Mouse (Mus musculus): Measurements from ENCODE around the gene Atf7ip. TPM values are rescaled to one million over a fixed set of nuclear protein-coding genes. Genes with fewer than 3 reads are reported as not detected.

Gene Atf7ip
- polyA plus RNA-seq, 1 experiment from 2014 or later: 31.2 TPM

GRCm38 (mm10) chr6:136659226-136659625 lies 153.3 kb downstream of the Atf7ip start:
- no peaks in the 10 kb centered on the region for H3K9me3 ChIP-seq (ENCODE audit: control insufficient read depth, low read length)
- no peak overlapping the region for H3K27ac ChIP-seq (ENCODE audit: low read depth, low read length)
- peaks cover 36% of the 10 kb centered on the region for H3K27me3 ChIP-seq (replicated peaks; ENCODE audit: control insufficient read depth, insufficient read depth, low read length)
- WGBS: 83% methylated on average over 9 of the region's 9 CpGs
- H3K36me3 ChIP-seq (ENCODE audit: control insufficient read depth, insufficient read depth, low read length): no peaks in the 10 kb centered on the region
- ATAC-seq (replicated peaks; ENCODE audit: low FRiP score) (no peak), DNase-seq (ENCODE audit: low spot score) (no peak)
- H3K4me2 ChIP-seq: no peak overlapping the region
- H3K4me1 ChIP-seq (replicated peaks; ENCODE audit: control insufficient read depth, insufficient read depth, low read length): 0 out of 2 replicates have a peak, but pooled peaks cover 3% of the 10 kb centered on the region
- no peak overlapping the region for H3K9ac ChIP-seq (ENCODE audit: low read depth, low read length)
- H3K4me3 ChIP-seq (ENCODE audit: low read depth, low read length): no peak overlapping the region

Other genes starting within 250 kb of the Atf7ip start
- gene Gm8994, start 178.6 kb upstream of the Atf7ip start, polyA plus RNA-seq (2014; fragmentation: Nextera tagmentation; extraction: Ambion mirVana): not detected in 2 replicates
- gene E330021D16Rik, start 90.6 kb upstream of the Atf7ip start, polyA plus RNA-seq (2014; fragmentation: Nextera tagmentation; extraction: Ambion mirVana): not detected in 2 replicates
- 0.86 and 1.2 TPM in 2 replicates for gene Plbd1, start 155.8 kb downstream of the Atf7ip start, polyA plus RNA-seq (2014; fragmentation: Nextera tagmentation; extraction: Ambion mirVana)